In genomic region chr7:126831539-126831938, GRCm38 (mm10) we compare ENCODE assay signal across 9 mouse cellular contexts. TPM values are rescaled to one million over a fixed set of nuclear protein-coding genes. Genes with fewer than 3 reads are reported as not detected.
A peak's percentile ranks its signal among the peaks of the same experiment; 100 is the strongest.
DNase-seq lines count a peak whose midpoint lies in the region; ATAC-seq and TF ChIP-seq lines count a peak whose summit lies in the region.
"Had no signal": no experiment of that assay in that cellular context is flagged by ENCODE, and none has a peak within 500 bp of the region (broad histone marks: within the 10 kb centered on the region; RNA-seq: fewer than 3 reads in every experiment).

4930451I11Rik (minus strand) TSS chr7:126831639.

- H3K4me3 ChIP-seq in heart, embryonic 11.5 days (ENCODE audit: low read depth, low read length) = peak within 1 kb of the TSS; percentile 29
- no peak within 1 kb of the TSS for H3K4me3 ChIP-seq in heart, adult 2 months
- peak within 1 kb of the TSS; percentile 73 for H3K4me3 ChIP-seq in E14TG2a.4 (replicated peaks; ENCODE audit: low read length)
- H3K4me3 ChIP-seq in forebrain, embryonic 13.5 days = peak within 1 kb of the TSS; percentile 35
- H3K4me3 ChIP-seq in liver, embryonic 14.5 days (ENCODE audit: insufficient read depth in 1 of 2, low read depth in 2 of 2, low read length in 2 of 2) = peak within 1 kb of the TSS; percentile 35 to 36

- TF ChIP-seq CTCF in heart, adult 2 months (IDR thresholded peaks at IDR 0.05) = no peak
- no peak for TF ChIP-seq CTCF in E14TG2a.4 (conservative IDR thresholded peaks at IDR 0.05; ENCODE audit: low read length)
- no peak for TF ChIP-seq CTCF in liver, embryonic 14.5 days (IDR thresholded peaks at IDR 0.05; ENCODE audit: low read depth)

- WGBS in heart, embryonic 11.5 days (ENCODE audit: insufficient replicate concordance) = 58% methylated on average over 5 of the region's 5 CpGs
- WGBS in heart, adult 2 months = 58% methylated on average over 5 of the region's 5 CpGs
- WGBS in forebrain, embryonic 13.5 days = 59% methylated on average over 5 of the region's 5 CpGs
- WGBS in liver, embryonic 14.5 days (ENCODE audit: insufficient replicate concordance) = 48% methylated on average over 5 of the region's 5 CpGs

- H3K4me1 ChIP-seq in heart, embryonic 11.5 days (ENCODE audit: control insufficient read depth, insufficient read depth, low read length) = peaks cover 5% of the 10 kb centered on the region
- no peaks in the 10 kb centered on the region for H3K4me1 ChIP-seq in heart, adult 2 months (ENCODE audit: control insufficient read depth, insufficient read depth, low read length)
- H3K4me1 ChIP-seq in E14TG2a.4 (replicated peaks; ENCODE audit: low read depth, low read length) = peaks cover 41% of the 10 kb centered on the region
- peaks cover 10% of the 10 kb centered on the region for H3K4me1 ChIP-seq in forebrain, embryonic 13.5 days
- 0 out of 4 replicates have a peak, but pooled peaks cover 0 to 2% of the 10 kb centered on the region in 2 experiments for H3K4me1 ChIP-seq in liver, embryonic 14.5 days (replicated peaks; ENCODE audit: control insufficient read depth in 2 of 2, insufficient read depth in 2 of 2, low read length in 1 of 2)

- peak within 1 kb of the TSS; percentile 71 for H3K4me2 ChIP-seq in heart, embryonic 11.5 days
- peak within 1 kb of the TSS; percentile 66 for H3K4me2 ChIP-seq in forebrain, embryonic 13.5 days
- H3K4me2 ChIP-seq in liver, embryonic 14.5 days (ENCODE audit: low read depth) = peak within 1 kb of the TSS; percentile 54

- no peak for DNase-seq in heart, adult 2 months
- no peak for DNase-seq in liver, embryonic 14.5 days (ENCODE audit: low read depth in 3 of 3, low spot score in 3 of 3)
- no peak for DNase-seq in cerebellum, postnatal 10 days
- no peak for DNase-seq in adrenal gland, adult (ENCODE audit: inconsistent age in 2 of 2, low spot score in 1 of 2)

- H3K9ac ChIP-seq in heart, embryonic 11.5 days (ENCODE audit: low read depth, low read length) = no peak within 1 kb of the TSS
- no peak within 1 kb of the TSS for H3K9ac ChIP-seq in heart, adult 2 months (ENCODE audit: low read depth, low read length)
- H3K9ac ChIP-seq in forebrain, embryonic 13.5 days = peak within 1 kb of the TSS; percentile 52
- H3K9ac ChIP-seq in liver, embryonic 14.5 days (replicated peaks) = 0 out of 2 replicates have a peak within 1 kb of the TSS, but pooled peaks have one; percentile 18

- no peaks in the 10 kb centered on the region for H3K79me2 ChIP-seq in heart, adult 2 months (replicated peaks; ENCODE audit: control insufficient read depth, insufficient read depth, low read length)

- H3K27me3 ChIP-seq in heart, embryonic 11.5 days (ENCODE audit: control insufficient read depth, insufficient read depth, low read length) = peaks cover 27% of the 10 kb centered on the region
- H3K27me3 ChIP-seq in heart, adult 2 months (ENCODE audit: control insufficient read depth, insufficient read depth, low read length) = no peaks in the 10 kb centered on the region
- peaks cover 29% of the 10 kb centered on the region for H3K27me3 ChIP-seq in E14TG2a.4 (ENCODE audit: insufficient read depth, low read length)
- no peaks in the 10 kb centered on the region for H3K27me3 ChIP-seq in forebrain, embryonic 13.5 days
- H3K27me3 ChIP-seq in liver, embryonic 14.5 days (ENCODE audit: control insufficient read depth, insufficient read depth, low read length) = no peaks in the 10 kb centered on the region

- H3K27ac ChIP-seq in heart, embryonic 11.5 days (ENCODE audit: low read depth, low read length) = 0 out of 2 replicates have a peak within 1 kb of the TSS, but pooled peaks have one; percentile 22
- H3K27ac ChIP-seq in heart, adult 2 months = no peak within 1 kb of the TSS
- peak within 1 kb of the TSS; percentile 31; the same call in 1 of the 2 replicates for H3K27ac ChIP-seq in forebrain, embryonic 13.5 days
- H3K27ac ChIP-seq in liver, embryonic 14.5 days = no peak within 1 kb of the TSS

- TF ChIP-seq POLR2A in heart, adult 2 months (IDR thresholded peaks at IDR 0.05; ENCODE audit: insufficient read depth, low read depth, low read length) = no peak

- no peak for ATAC-seq in heart, embryonic 11.5 days (replicated peaks; ENCODE audit: insufficient number of reproducible peaks, low FRiP score, low TSS enrichment)
- ATAC-seq in forebrain, embryonic 13.5 days = peak; percentile 22
- no peak for ATAC-seq in liver, embryonic 14.5 days (ENCODE audit: insufficient read depth)
- ATAC-seq in monocyte, adult 5-6 weeks (replicated peaks; ENCODE audit: insufficient number of reproducible peaks, low FRiP score, low TSS enrichment, poor library complexity, severe bottlenecking) = no peak; the same call in 1 of the 2 replicates

- TF ChIP-seq EP300 in heart, adult 2 months (IDR thresholded peaks at IDR 0.05; ENCODE audit: insufficient read depth, low read depth, low read length) = no peak
- no peak for TF ChIP-seq EP300 in liver, embryonic 14.5 days (IDR thresholded peaks at IDR 0.05; ENCODE audit: low read depth)

- H3K9me3 ChIP-seq in heart, embryonic 11.5 days (replicated peaks; ENCODE audit: control insufficient read depth, low read length) = no peaks in the 10 kb centered on the region
- no peaks in the 10 kb centered on the region for H3K9me3 ChIP-seq in E14TG2a.4 (ENCODE audit: low read length)
- H3K9me3 ChIP-seq in forebrain, embryonic 13.5 days (replicated peaks) = no peaks in the 10 kb centered on the region
- no peaks in the 10 kb centered on the region for H3K9me3 ChIP-seq in liver, embryonic 14.5 days (ENCODE audit: control insufficient read depth, low read length)

- intact Hi-C loops in heart, adult 2 months (cut with DNase I) = no loop called here

- no peaks in the 10 kb centered on the region for H3K36me3 ChIP-seq in heart, embryonic 11.5 days (ENCODE audit: control insufficient read depth, insufficient read depth, low read length)
- no peaks in the 10 kb centered on the region for H3K36me3 ChIP-seq in heart, adult 2 months (ENCODE audit: control insufficient read depth, insufficient read depth, low read length)
- H3K36me3 ChIP-seq in E14TG2a.4 (ENCODE audit: insufficient read depth, low read length) = no peaks in the 10 kb centered on the region
- peaks cover 15% of the 10 kb centered on the region for H3K36me3 ChIP-seq in forebrain, embryonic 13.5 days (ENCODE audit: poor library complexity, severe bottlenecking)
- H3K36me3 ChIP-seq in liver, embryonic 14.5 days (replicated peaks; ENCODE audit: control insufficient read depth, insufficient read depth, low read depth) = no peaks in the 10 kb centered on the region

RNA-seq across cellular contexts. Expression of gene 4930451I11Rik, which starts in this region (rescaled TPM):
- not detected in 2 replicates for polyA plus RNA-seq in heart, embryonic 11.5 days (2014; fragmentation: Nextera tagmentation; extraction: Ambion mirVana)
- not detected for total RNA-seq in heart, adult 2 months (2021)
- polyA plus RNA-seq in heart, adult 2 months (2012; rRNA removed) = not detected in 2 replicates
- not detected in 2 replicates for polyA plus RNA-seq in forebrain, embryonic 13.5 days (2015; fragmentation: Nextera tagmentation; extraction: Ambion mirVana)
- not detected in 2 replicates for polyA plus RNA-seq in liver, embryonic 14.5 days (2012; rRNA removed)
- polyA plus RNA-seq in liver, embryonic 14.5 days (2014; fragmentation: Nextera tagmentation; extraction: Ambion mirVana) = not detected in 2 replicates
- total RNA-seq in monocyte, adult 5-6 weeks (2017) = not detected in 3 replicates
- total RNA-seq: left cerebral cortex, postnatal 14 days had no signal

Comparison
In these comparisons a context has a peak if more than half of its experiments do, and no peak if none do; other contexts are left out.
1. Peak in ATAC-seq, H3K4me3 ChIP-seq, H3K27ac ChIP-seq, H3K9ac ChIP-seq and H3K4me2 ChIP-seq in forebrain, embryonic 13.5 days; RNA of the gene not detected or under 1 TPM.